Mouse (Mus musculus) adrenal gland, postnatal 25 days (tissue): ENCODE measurements around the gene Il17re. TPM values are rescaled to one million over a fixed set of nuclear protein-coding genes. Genes with fewer than 3 reads are reported as not detected.

Experiments
- DNase-seq: peaks from one replicate; pipeline ENCODE4 v3.0.0; 2021; ENCODE audit warnings: mixed read lengths
- long read RNA-seq: library from polyadenylated mRNA; stranded (forward); transcript quantifications from one replicate; pipeline ENCODE4 v2.0.0, GENCODE M21; 2021
- total RNA-seq: library from RNA; stranded (reverse); gene quantifications from 2 replicates; pipeline ENCODE4 v1.2.3, GENCODE M21; 2021

The Il17re gene
- total RNA-seq: 0.76 and 1.5 TPM in 2 replicates
- long read RNA-seq, partial matches to known transcripts: 0 of 1 reads
- long read RNA-seq, other reads (novel, unspliced or antisense): 1 of 1 reads

DNA sequence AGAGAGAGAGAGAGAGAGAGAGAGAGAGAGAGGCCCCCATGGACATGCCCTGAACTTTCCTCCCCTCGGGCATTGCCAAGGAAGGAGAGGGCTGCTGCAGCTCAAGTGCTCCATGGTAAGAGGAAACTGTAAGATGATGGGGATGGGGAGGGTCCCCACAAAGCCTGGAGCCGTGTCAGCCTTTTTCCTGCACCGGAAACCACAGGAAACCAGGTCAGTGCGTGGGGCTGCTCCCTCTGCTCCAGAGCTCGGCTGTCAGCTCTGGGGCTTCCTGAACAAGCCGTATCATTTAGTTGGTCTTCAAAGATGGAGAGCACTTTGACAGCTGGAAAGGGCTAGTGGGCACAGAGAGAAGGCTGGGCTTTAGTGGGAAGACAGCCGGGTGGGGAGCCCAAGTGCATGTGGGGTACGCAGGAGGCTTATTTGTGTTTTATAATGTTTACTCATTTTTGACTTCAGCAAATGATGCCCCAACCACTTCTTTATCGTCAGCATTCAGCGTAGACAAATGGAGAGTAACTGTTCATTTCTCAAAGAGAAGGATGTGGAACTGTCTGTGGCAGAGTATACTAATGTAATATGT is at the start of gene Il17re:
Gene Il17re, plus strand, starts transcription at position 533 of the 583 bp plus-strand sequence.
- no peak for DNase-seq

DNA sequence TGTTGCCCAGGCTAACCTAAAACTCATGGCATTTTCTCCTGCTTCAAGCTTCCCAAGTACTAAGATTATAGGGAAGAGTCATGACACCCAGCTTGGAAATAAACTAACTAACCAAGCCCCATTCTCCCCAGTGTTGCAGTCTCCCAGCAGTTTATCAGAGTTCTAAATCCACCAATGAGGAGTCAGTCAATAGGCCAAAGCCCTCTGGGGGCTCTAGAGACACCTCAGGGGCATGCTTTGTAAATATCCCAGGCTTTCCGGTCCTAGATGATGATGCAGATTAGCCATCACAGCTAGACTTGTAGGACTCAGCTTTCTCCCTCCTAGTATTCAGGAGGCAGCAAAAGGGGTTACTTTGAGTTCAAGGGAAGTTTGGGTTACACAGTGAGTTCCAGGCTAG is 48.3 kb upstream of the Il17re start:
- no peak for DNase-seq

DNA sequence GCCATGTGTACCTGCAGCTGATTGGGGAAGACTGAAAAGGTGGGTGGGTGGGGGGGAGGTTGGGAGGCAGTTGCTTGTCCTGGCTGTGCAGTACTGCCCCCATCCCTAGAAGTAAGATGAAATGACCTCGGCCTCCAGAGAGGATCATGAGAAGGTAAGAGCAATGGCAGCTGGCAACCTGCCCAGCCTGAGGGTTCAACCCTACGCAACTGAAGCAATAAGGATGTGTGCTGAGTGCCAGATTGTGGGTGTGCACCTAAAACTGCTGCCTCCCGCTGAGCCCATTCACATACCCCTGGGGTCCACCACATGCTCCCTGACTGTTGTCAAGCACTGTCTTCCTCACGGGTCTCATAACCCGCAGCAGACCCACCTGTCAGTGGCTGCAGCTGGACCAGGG is 41.9 kb upstream of the Il17re start:
- DNase-seq: no peak

DNA sequence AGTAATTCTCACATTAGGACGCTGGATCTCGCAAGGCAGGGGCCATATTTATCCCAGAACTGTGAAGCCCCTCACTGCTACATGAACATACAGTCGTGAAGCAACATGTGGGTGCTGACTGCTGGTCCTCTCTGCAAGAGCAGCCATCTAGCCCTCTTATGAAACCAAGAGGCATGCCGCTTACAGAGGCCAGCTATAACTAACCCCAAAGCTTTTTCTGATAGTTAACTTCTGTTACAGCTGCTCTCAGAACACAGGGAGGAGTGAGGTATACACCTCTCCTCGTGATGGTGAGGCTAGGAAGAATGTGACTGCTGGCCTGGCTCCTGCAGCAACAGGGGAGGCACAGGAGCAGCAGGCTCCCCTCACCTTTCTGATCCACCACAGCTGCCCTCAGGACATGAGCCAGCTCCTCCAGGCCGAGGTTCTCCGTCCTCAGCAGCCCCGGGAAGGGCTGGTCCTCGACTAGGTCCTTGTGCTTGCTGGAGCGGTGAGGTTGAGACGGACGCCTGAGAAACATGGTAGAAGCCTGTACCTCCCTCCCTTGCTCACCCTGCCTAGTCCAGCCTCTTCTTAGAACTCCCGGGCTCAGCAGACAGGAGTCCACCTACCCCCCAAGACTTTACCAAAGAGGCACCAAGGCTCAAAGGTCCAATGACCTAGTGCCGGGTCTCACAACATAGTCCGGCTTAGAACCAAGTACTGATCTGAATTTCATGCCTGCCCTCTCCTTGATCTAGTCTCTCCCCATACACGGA is 39.7 kb upstream of the Il17re start:
- DNase-seq: peak; percentile 17

DNA sequence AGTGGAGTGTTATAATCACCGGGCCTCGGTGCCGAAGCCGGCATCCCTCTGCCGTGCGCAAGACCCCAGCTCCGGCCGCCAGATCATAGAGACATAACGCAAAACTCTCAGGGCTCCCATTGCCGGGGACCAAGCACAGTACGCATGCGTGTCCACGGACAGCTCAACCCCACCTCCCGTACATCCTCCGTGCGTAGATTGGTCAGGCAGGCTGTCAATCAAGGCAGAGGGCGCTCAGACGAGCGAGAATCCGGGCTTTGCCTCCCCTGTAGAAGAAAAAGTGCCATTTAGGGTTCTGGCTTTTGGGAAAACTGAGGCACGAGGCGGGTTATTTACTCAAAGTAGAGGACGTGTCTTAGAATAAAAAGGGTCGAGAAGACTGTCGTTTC is 39.1 kb upstream of the Il17re start, which contains the start of gene Rpusd3:
Gene Rpusd3, minus strand, starts transcription at position 142 of the 389 bp plus-strand sequence.
- DNase-seq: peak; percentile 100

DNA sequence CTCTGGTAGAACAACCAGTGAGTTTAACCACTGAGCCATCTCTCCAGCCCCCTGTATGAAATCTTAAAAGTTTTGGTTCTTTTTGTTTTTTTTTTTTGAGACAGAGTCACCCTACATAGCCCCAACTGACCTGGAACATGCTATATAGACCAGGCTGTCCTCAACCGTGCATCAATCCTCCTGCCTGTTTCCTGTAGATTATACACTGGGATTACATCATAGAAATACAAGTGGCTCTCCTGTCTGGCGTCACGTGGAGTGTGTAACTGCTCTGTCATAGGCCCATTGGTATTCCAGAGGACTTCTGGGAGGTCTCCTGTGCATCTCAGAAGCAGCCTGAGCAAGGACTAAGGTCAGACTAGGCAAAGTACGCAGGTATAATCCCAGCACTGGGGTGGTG is 35.3 kb upstream of the Il17re start:
- DNase-seq: no peak

DNA sequence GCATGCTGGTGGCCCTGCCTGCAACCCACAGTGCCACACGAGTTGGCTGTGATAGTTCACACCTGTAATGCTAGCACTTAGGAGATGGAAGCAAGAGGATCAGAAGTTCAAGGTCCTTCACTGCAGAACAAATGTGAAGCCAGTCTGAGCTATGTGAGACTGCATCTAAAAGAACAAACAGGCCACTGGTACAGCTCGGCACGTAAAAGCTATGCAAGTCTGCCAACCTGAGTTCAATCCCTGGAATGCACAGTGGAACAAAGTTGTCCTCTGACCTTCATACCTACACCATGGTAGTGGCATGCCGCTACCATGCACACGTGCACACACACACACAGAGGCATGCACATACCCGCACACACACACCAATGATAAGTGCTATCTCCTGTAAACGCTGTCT is 34.1 kb upstream of the Il17re start:
- no peak for DNase-seq

DNA sequence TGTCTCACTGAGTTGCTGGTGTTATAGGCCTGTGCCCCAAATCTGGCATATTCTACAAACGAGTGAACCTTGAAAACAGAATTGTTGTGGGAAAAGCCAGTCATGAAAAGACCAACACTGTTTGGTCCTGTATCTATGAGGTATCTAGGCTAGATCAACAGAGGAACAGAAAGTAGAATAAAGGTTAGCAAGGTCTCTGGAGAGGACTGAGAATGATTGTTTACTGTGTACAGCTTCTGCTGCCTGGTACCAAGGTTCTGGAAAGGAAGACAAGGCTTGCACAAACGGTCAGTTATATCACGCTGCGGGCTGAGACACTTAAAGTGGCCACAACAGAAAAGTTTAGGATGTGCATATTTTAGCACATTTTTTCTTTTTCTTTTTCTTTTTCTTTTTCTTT is 31.6 kb upstream of the Il17re start:
- no peak for DNase-seq

DNA sequence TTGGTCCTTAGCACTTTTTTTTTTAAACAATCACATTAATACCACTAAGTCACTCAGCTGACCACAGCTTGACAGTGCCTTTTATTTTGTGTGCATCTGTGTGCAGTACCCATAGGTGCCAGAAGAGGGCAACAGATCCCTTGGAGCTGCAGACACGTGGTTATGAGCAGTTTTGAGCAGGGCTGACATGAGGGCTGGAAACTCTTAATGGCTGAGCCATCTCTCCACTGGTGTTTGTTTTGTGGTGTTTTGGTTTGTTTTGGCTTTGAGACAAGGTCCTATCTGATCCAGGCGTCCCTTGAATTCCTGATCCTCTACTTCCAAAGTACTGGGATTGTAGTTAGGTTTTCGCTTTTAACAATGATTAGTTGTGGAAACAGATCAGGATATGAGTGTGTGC is 30.9 kb upstream of the Il17re start:
- DNase-seq: peak; percentile 22

DNA sequence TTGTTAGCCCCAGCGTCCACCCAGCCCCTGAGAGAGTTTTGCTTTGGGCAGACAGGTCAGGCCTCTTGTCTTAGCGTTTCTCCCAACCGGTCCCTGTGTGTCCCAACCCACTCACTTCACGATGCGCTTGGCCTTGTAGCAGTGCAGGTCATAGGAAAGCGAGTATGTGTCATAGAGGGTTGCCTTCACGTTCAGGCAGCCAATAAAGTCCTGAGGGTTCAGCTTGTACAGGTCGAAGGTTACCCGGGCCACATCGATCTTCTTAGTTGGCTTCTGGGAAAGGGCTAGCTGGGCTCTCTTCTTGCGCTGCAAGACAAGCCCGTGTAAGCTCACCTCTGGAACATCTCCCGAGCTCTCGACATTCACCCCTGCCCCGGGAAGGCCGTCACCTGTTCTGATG is 30.3 kb upstream of the Il17re start:
- no peak for DNase-seq

DNA sequence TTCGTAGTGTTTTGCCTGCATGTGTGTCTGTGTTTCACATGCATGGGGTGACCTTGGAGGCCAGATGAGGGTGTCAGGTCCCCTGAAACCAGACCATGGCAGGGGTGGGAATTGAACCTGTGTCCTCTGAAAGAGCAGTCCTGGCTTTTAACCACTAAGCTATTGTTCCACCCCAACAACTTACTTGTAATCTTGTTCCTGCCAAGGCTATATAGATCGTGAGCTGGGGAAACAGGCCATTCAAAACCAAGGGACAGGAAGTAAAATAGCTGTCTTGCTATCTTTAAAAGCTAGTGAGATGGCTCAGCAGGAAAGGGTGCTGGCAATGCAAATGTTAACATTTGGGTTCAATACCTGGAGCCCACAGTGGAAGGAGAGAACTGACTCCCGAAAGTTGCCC is 28.3 kb upstream of the Il17re start:
- DNase-seq: no peak

DNA sequence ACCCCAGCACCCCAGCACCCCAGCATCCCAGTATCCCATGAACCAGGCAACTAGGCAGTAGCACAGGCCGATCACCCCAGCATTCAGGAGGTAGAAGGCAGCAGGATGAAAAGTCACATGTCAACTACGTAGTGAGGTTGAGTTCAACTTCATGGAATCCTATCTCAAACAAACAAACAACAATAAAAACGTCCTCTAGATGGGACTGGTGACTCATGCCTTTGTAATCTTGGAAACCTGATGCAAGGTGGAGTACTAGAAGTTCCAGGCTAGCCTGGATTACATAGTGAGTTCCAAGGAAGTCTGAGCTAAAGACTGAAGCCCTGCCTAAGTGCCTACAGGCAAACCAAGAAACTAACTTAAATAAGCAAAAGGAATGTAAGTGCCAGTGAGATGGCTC is 27.4 kb upstream of the Il17re start:
- DNase-seq: no peak

DNA sequence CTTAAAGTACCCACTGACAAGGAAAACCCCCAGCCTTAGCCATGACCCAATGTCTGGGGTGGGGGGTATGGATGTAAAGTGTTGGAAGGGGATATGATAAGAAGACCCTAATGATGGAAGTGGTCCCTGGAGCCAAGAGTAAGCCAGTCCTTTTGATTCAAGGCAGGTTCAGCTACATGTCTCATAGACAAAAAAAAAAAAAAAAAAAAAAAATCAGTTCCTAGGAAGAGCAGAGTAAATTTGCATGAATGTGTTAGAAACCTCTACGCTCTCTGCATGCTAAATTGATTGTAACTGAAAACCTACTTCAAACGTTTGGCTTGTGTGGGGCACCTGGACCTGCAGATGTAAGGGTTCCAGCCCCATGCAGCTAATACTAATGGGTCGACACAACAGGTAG is 26.5 kb upstream of the Il17re start:
- DNase-seq: no peak

DNA sequence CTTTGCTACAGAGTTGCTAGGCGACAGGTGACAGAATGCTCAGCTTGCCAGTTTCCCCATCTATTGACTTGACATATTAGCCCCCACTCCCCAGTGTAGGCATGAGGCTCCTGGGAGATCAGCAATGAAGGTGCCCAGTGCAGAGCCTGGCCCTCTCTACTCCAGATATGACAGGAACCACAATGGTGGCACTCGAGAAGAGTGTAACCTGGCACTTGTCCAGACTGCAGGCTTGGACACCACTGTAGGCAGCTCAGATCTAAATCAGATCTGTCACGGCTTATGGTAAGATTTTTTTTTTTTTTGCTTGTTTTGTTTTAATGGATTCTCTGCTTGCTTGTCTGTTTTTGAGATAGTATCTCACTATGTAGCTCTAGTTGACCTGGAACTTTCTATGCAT is 24.6 kb upstream of the Il17re start:
- no peak for DNase-seq

DNA sequence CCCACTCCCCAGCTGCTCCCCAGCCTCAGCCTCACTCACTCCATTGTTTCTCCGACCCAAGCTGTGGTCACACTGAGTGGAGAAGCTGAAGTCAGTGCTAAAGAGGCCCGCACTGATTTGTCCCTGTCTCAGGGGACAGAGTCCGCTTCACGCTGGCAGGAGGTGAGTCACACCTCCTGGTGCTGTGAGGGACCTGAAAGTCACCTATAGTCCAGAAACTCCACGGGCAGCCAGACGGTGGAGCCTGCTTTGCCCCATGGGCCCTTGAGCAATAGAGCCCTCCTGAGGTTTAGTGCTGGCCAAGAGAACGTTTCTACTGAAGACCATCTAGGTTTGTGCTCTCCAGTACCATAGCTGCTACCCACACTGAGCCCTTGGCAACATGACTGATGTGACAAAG is 23.6 kb upstream of the Il17re start:
- DNase-seq: peak; percentile 24

DNA sequence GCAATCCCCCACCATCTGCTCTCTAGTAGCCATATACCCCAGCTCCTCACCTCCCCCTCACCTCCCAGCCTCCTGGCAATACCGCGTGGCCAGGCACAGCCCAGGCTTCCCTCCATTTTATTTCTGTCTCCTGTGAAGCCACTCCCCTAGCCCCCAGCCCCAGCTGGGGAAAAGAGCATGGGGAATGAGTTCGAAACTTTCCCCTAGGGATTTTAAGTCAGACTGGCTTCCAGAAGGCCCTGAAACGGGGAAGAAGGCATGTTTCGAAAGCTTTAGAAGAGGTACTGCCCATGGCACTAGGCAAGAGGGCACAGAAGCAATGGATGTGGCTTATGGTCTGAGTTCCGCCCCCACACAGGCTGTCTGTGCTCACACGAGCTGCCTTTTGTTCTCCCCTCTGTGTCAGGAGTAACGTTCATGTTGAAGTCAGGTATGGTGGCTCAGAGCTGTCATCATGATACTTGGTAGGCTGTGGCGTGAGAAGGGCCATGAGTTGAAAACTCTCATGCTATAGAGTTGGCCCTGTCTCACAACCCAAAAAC is 22.5 kb upstream of the Il17re start, which contains the start of gene Cidec:
Gene Cidec, minus strand, starts transcription at position 97 of the 542 bp plus-strand sequence.
- DNase-seq: no peak

DNA sequence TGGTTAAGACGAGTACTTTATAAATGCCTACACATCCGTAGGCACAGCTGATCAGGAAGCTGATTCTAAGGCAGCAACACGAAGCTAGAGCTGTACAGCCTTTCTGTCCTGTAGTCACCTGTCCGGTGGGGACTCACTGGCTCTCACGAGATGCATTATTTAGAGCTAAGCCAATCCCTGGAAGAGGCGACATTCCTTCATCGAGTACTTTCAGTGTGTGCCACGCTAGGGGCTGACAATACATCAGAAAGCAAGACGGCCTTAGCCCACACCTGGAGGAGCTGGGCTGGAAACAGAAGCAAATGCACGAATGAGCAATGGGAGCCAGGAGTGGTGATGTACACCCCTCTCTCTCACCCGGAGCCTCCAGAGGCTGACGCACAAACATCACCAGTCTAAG is 21.1 kb upstream of the Il17re start:
- DNase-seq: no peak

DNA sequence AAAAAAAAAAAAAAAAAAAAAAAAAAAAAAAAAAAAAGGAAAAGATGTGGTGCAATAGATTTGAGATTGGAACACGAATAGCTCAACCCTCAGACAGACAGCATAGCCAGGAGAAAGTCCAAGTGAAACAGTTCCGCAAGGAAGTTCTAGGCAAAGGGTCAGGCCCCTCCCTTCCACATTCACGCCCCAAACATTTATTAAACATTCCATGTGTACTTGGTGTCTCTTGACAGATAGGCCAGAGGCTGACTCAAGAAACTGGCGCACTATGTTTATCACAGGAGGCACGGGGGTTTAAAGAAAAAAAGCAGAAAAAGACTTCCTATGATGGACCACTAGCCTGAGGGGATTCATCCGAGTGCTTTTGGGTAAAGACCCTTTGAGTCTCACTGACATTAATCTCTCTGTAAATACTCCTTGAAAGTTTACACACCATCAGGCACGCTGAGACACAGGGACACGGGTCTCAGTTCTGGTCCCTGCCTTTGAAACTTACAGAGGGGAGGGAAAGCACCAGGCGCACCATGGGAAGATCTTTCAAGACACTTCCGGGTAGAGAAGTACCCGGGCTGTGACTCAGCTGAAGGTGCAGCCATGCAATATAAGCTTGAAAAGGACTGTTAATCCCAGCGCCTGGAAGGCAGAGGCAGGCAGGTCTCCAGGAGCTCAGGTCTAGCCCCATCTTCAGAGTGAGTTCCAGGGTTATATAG is 19.4 kb upstream of the Il17re start:
- no peak for DNase-seq

DNA sequence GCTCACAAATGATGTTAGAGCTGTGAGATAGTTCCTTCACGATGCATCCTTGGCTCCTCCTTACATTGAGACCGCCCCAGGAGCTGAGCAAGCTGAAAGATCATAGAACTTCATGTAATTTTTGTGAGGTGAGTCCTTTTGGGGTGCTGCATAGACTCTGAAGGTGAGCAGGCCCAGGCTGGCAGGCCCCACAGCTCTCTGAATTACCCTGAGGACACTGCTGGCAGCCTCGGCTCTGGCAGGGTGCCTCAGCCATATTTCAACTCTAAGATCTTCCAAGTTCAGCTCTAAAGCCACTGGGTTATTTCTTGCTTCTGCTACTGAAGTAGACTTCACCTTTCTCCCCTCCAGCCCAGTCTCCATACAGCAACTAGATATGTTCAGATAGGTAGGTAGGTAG is 17.6 kb upstream of the Il17re start:
- no peak for DNase-seq

DNA sequence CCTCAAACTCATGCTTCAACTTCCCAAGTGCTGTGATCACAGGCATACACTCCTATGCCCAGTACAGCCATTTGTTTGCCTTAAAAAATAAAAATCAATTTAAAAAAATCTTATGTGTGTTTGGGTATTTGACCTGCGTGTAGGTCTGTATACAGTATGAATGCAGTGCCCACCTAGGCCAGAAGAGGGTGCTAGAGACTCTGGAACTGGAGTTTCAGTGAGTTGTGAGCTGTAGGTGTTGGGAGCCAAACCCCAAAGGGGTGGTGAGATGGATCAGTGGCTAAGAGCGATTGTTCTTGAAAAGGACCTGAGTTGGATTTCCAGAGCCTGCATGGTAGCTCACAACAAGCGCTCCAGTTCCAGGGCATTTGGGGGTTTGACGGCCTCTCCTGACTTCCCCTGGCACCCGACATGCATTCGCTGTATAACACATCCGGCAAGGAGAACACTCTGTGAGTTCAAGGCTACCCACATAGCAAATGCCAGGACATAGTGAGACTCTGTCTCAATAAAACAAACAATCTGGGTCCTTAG is 17.1 kb upstream of the Il17re start:
- DNase-seq: peak; percentile 71

DNA sequence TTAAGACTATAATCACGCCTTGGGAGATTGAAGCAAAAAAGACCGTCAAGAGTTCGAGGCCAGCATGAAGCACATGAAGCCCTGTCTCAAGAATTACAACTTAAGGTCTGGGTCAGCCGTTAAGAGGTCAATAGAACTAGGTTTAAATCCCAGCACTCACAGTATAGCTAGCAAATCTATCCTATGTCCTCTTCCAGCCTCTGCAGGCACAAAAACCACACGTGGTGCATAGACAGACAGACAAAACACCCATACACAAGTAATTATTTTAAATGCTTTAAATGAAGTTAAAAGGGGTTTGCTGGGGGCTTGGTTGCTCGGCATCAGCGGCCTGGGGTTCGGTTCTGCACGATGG is 16.2 kb upstream of the Il17re start:
- DNase-seq: no peak

DNA sequence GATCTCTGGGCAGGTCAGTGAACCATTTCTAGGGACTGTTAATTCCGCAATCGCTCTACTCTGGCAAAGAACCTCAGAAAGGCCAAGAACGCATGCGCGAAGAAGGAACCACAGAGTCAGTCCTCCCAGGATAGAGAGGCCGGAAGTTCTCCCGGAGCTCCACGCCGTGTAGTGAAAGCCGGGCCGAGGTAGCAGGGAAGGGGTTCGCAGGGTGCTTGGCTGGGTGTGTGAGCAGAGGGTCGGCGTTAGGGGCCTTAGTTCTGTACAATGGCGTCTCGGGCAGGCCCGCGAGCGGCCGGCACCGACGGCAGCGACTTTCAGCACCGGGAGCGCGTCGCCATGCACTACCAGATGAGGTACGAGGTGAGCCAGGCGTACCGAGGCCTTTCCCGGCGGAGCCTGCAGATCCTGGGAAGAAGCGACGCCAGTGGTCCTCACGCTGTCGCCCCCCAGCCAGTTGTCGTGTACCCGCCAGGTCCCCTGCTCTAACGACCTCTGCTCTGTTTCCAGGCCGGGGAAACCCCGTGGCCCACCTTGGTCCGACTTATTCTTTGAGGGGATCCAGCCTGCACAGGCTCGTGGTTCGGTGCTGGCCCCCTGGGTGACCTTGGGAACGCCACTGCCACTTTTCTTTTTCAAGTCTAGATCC is 15.7 kb upstream of the Il17re start, which contains the start of gene Jagn1:
Gene Jagn1, plus strand, starts transcription at position 128 of the 649 bp plus-strand sequence.
- peak; percentile 89 for DNase-seq
